Mouse (Mus musculus) limb, embryonic 14.5 days (tissue): ENCODE measurements at regions not wholly inside any gene's neighbourhood (a gene's known extent, or its start where the extent isn't known, plus 50 kb on each side); places are given as distances from the start of the nearest gene placed in this dataset.

Source experiments
- ATAC-seq: fragments of 200-750 bp; cut with Nextera tagmentation; 2 replicates; pipeline ENCODE4 v1.8.0; 2017; ENCODE audit warnings: low read depth, moderate number of reproducible peaks, moderate TSS enrichment; ENCODE audit not compliant: low FRiP score
- DNase-seq: peaks from one replicate; pipeline ENCODE4 v3.0.0-alpha.2; 2015; ENCODE audit warnings: low spot score
- H3K27ac ChIP-seq: fragments of 300-500 bp; sonication (generic); replicated peaks from 2 replicates; pipeline ENCODE4 v1.5.1; 2014; ENCODE audit warnings: low read depth, mild to moderate bottlenecking, low read length, moderate library complexity, mixed read lengths
- H3K27me3 ChIP-seq: fragments of 300-500 bp; sonication (generic); 2 replicates; pipeline ENCODE4 v1.6.1; 2014; ENCODE audit warnings: low read length, mixed read lengths; ENCODE audit not compliant: control insufficient read depth, insufficient read depth
- H3K36me3 ChIP-seq: fragments of 300-500 bp; sonication (generic); 2 replicates; pipeline ENCODE4 v1.6.1; 2014; ENCODE audit warnings: mild to moderate bottlenecking, low read length, moderate library complexity, mixed read lengths; ENCODE audit not compliant: control insufficient read depth, insufficient read depth
- H3K4me1 ChIP-seq: fragments of 300-500 bp; sonication (generic); 2 replicates; pipeline ENCODE4 v1.6.1; 2014; ENCODE audit warnings: antibody characterized with exemption, low read length, mixed read lengths; ENCODE audit not compliant: control insufficient read depth, insufficient read depth
- H3K4me2 ChIP-seq: fragments of 300-500 bp; sonication (generic); replicated peaks from 2 replicates; pipeline ENCODE4 v1.6.1; 2014; ENCODE audit warnings: low read depth, mild to moderate bottlenecking, low read length, moderate library complexity; ENCODE audit not compliant: severe bottlenecking
- H3K4me3 ChIP-seq: fragments of 300-500 bp; sonication (generic); replicated peaks from 2 replicates; pipeline ENCODE4 v1.5.1; 2014; ENCODE audit warnings: low read length
- H3K9ac ChIP-seq: fragments of 300-500 bp; sonication (generic); 2 replicates; pipeline ENCODE4 v1.6.1; 2014; ENCODE audit warnings: mild to moderate bottlenecking, low read depth, low read length, moderate library complexity; ENCODE audit not compliant: severe bottlenecking
- H3K9me3 ChIP-seq: fragments of 300-500 bp; sonication (generic); 2 replicates; pipeline ENCODE4 v1.6.1; 2016; ENCODE audit warnings: low read length; ENCODE audit not compliant: control insufficient read depth
- POLR2A ChIP-seq: fragments of 200-500 bp; IDR thresholded peaks from 2 replicates; pipeline ENCODE4 v1.8.0; 2012; ENCODE audit warnings: inconsistent platforms, mild to moderate bottlenecking, moderate library complexity, borderline replicate concordance; ENCODE audit not compliant: insufficient read depth, insufficient read length; ENCODE audit errors: extremely low read depth
- WGBS: fragments of 180-500 bp; shearing (Covaris S2); extraction: QIAGEN DNeasy Blood & Tissue Kit; methylation state at CpG from one replicate; pipeline ENCODE4 v1.1.7; 2014; 5-methylcytosine and 5-hydroxymethylcytosine counted together

- WGBS: 54% methylated on average over 6 of the region's 6 CpGs
- H3K27me3 ChIP-seq: no peaks in the 10 kb centered on the region
- no peaks in the 10 kb centered on the region for H3K9me3 ChIP-seq
- no peak overlapping the region for H3K9ac ChIP-seq
- peaks cover 9% of the 10 kb centered on the region for H3K4me1 ChIP-seq
- H3K4me2 ChIP-seq: no peak overlapping the region
- ATAC-seq (no peak), DNase-seq (no peak)
- H3K4me3 ChIP-seq: no peak overlapping the region
- TF ChIP-seq POLR2A: no peak
- no peaks in the 10 kb centered on the region for H3K36me3 ChIP-seq
- no peak overlapping the region for H3K27ac ChIP-seq
These were observed 526.5 kb upstream of the Btbd3 start for GRCm38 (mm10) chr2:137729871-137730270.

GRCm38 (mm10) chr2:137729207-137729606 lies 527.2 kb upstream of the Btbd3 start:
- DNase-seq: no peak
- no peak for TF ChIP-seq POLR2A
- Histone ChIP-seq H3K36me3 (no peaks in the 10 kb centered on the region), H3K4me3 (no peak overlapping the region), H3K27ac (no peak overlapping the region), H3K4me2 (no peak overlapping the region), H3K4me1 (peaks cover 9% of the 10 kb centered on the region), H3K9ac (no peak overlapping the region), H3K9me3 (no peaks in the 10 kb centered on the region), H3K27me3 (no peaks in the 10 kb centered on the region)
- no peak for ATAC-seq
- WGBS: 19% methylated on average over 4 of the region's 4 CpGs

- ATAC-seq: no peak
- H3K4me3 ChIP-seq: no peak overlapping the region
These were observed 532.7 kb upstream of the Btbd3 start for GRCm38 (mm10) chr2:137723651-137724050.

GRCm38 (mm10) chr2:137721767-137722424 lies 534.5 kb upstream of the Btbd3 start:
- WGBS: 84% methylated on average over 7 of the region's 7 CpGs
- Histone ChIP-seq H3K27ac (no peak overlapping the region), H3K9me3 (no peaks in the 10 kb centered on the region), H3K9ac (no peak overlapping the region), H3K27me3 (no peaks in the 10 kb centered on the region), H3K4me1 (no peaks in the 10 kb centered on the region), H3K4me2 (no peak overlapping the region), H3K4me3 (no peak overlapping the region), H3K36me3 (no peaks in the 10 kb centered on the region)
- ATAC-seq: no peak
- no peak for DNase-seq
- TF ChIP-seq POLR2A: no peak

More at GRCm38 (mm10) chr2:137723651-137724050, 532.7 kb upstream of the Btbd3 start:
- no peak overlapping the region for H3K9ac ChIP-seq
- H3K27ac ChIP-seq: no peak overlapping the region
- TF ChIP-seq POLR2A: no peak
- H3K36me3 ChIP-seq: no peaks in the 10 kb centered on the region
- H3K27me3 ChIP-seq: no peaks in the 10 kb centered on the region
- WGBS: 89% methylated on average over 1 of the region's 1 CpGs
- DNase-seq: no peak
- H3K4me1 ChIP-seq: no peaks in the 10 kb centered on the region
- H3K9me3 ChIP-seq: no peaks in the 10 kb centered on the region
- no peak overlapping the region for H3K4me2 ChIP-seq

- no peak for TF ChIP-seq POLR2A
- 64% methylated on average over 2 of the region's 2 CpGs for WGBS
- no peaks in the 10 kb centered on the region for H3K36me3 ChIP-seq
- DNase-seq (no peak), ATAC-seq (no peak)
- H3K4me1 ChIP-seq: no peaks in the 10 kb centered on the region
- H3K4me3 ChIP-seq: no peak overlapping the region
- H3K9me3 ChIP-seq: no peaks in the 10 kb centered on the region
- no peak overlapping the region for H3K4me2 ChIP-seq
- no peak overlapping the region for H3K9ac ChIP-seq
- no peaks in the 10 kb centered on the region for H3K27me3 ChIP-seq
- no peak overlapping the region for H3K27ac ChIP-seq
These were observed 540.5 kb upstream of the Btbd3 start for GRCm38 (mm10) chr2:137715891-137716290.
